9 mouse cellular contexts compared by ENCODE assay signal in the genomic region with DNA sequence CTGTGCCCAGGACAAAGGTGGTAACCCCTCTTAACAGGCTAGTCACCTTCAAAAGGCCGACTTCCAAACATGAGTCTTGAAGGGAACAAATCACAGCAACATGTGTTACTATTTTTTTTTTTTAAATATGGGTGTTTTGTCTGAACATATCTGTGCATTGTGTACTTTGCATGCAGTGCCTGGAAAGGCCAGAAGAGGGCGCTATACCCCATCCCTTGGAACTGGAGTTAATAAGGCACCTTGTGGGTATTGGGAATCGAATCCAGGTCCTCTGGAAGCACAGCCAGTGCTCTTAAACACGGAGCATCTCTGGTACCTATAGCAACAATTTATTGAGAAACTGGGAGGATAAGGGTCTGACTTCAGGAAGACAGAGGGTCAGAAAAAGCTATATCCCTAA. TPM values are rescaled to one million over a fixed set of nuclear protein-coding genes. Genes with fewer than 3 reads are reported as not detected.
DNase-seq lines count a peak whose midpoint lies in the region; ATAC-seq and TF ChIP-seq lines count a peak whose summit lies in the region.
"Had no signal": no experiment of that assay in that cellular context is flagged by ENCODE, and none has a peak within 500 bp of the region (broad histone marks: within the 10 kb centered on the region; RNA-seq: fewer than 3 reads in every experiment).

No protein-coding gene starts in this region.

- H3K27ac ChIP-seq in hindbrain, postnatal 0 days = no peak overlapping the region
- no peak overlapping the region for H3K27ac ChIP-seq in hindbrain, embryonic 13.5 days
- H3K27ac ChIP-seq in spleen, adult 2 months (ENCODE audit: insufficient read depth, low read length) = no peak overlapping the region
- no peak overlapping the region for H3K27ac ChIP-seq in stomach, postnatal 0 days (replicated peaks)

- no peak for ATAC-seq in hindbrain, postnatal 0 days
- no peak for ATAC-seq in hindbrain, embryonic 13.5 days (ENCODE audit: low FRiP score)
- ATAC-seq in stomach, postnatal 0 days (ENCODE audit: low FRiP score, low TSS enrichment) = no peak
- ATAC-seq in monocyte, adult 5-6 weeks (replicated peaks; ENCODE audit: insufficient number of reproducible peaks, low FRiP score, low TSS enrichment, poor library complexity, severe bottlenecking) = no peak
- ATAC-seq in erythroblast, adult 5-6 weeks (replicated peaks; ENCODE audit: low FRiP score, poor library complexity, severe bottlenecking) = no peak

- no peak for TF ChIP-seq POLR2A in spleen, adult 2 months (IDR thresholded peaks at IDR 0.05; ENCODE audit: low read depth, low read length)

- H3K4me3 ChIP-seq in hindbrain, postnatal 0 days (ENCODE audit: low read length) = no peak overlapping the region
- no peak overlapping the region for H3K4me3 ChIP-seq in hindbrain, embryonic 13.5 days
- H3K4me3 ChIP-seq in spleen, adult 2 months (ENCODE audit: extremely low read depth, insufficient read depth, insufficient read length) = no peak overlapping the region
- no peak overlapping the region for H3K4me3 ChIP-seq in stomach, postnatal 0 days (ENCODE audit: low read depth, low read length)

- no peak for TF ChIP-seq EP300 in stomach, postnatal 0 days (optimal IDR thresholded peaks at IDR 0.05)

- H3K4me2 ChIP-seq in hindbrain, postnatal 0 days (ENCODE audit: low read depth, low read length) = no peak overlapping the region
- no peak overlapping the region for H3K4me2 ChIP-seq in hindbrain, embryonic 13.5 days
- H3K4me2 ChIP-seq in stomach, postnatal 0 days (replicated peaks; ENCODE audit: low read depth) = no peak overlapping the region

- H3K9me3 ChIP-seq in hindbrain, postnatal 0 days (ENCODE audit: low read length) = no peaks in the 10 kb centered on the region
- no peaks in the 10 kb centered on the region for H3K9me3 ChIP-seq in hindbrain, embryonic 13.5 days
- H3K9me3 ChIP-seq in stomach, postnatal 0 days (ENCODE audit: control insufficient read depth, low read length) = no peaks in the 10 kb centered on the region

- no peaks in the 10 kb centered on the region for H3K4me1 ChIP-seq in hindbrain, postnatal 0 days (ENCODE audit: insufficient read depth, low read length)
- no peaks in the 10 kb centered on the region for H3K4me1 ChIP-seq in hindbrain, embryonic 13.5 days (replicated peaks)
- H3K4me1 ChIP-seq in spleen, adult 2 months (ENCODE audit: control insufficient read depth, insufficient read depth, insufficient read length) = no peaks in the 10 kb centered on the region
- no peaks in the 10 kb centered on the region for H3K4me1 ChIP-seq in stomach, postnatal 0 days (replicated peaks; ENCODE audit: control insufficient read depth, insufficient read depth)

- no peak for DNase-seq in hindbrain, postnatal 0 days (ENCODE audit: low spot score)
- DNase-seq in spleen, adult 2 months (ENCODE audit: low read depth in 1 of 2, low spot score in 2 of 2) = no peak
- no peak for DNase-seq in spleen, adult 18-20 months
- peak; percentile 48 for DNase-seq in c-Kit-positive CD71-positive TER-119-positive erythroid progenitor cells, embryonic 14.5 days (ENCODE audit: low spot score)
- DNase-seq in stomach, postnatal 0 days (ENCODE audit: low spot score) = peak; percentile 55

- H3K27me3 ChIP-seq in hindbrain, postnatal 0 days (ENCODE audit: insufficient read depth, low read length) = no peaks in the 10 kb centered on the region
- H3K27me3 ChIP-seq in hindbrain, embryonic 13.5 days = peaks cover 28% of the 10 kb centered on the region
- no peaks in the 10 kb centered on the region for H3K27me3 ChIP-seq in spleen, adult 2 months (ENCODE audit: control insufficient read depth, insufficient read depth, low read length)
- no peaks in the 10 kb centered on the region for H3K27me3 ChIP-seq in stomach, postnatal 0 days (ENCODE audit: control insufficient read depth, insufficient read depth, low read length)

- H3K9ac ChIP-seq in hindbrain, postnatal 0 days (replicated peaks; ENCODE audit: low read length) = no peak overlapping the region
- no peak overlapping the region for H3K9ac ChIP-seq in hindbrain, embryonic 13.5 days
- no peak overlapping the region for H3K9ac ChIP-seq in stomach, postnatal 0 days (ENCODE audit: low read length)

- H3K36me3 ChIP-seq in hindbrain, postnatal 0 days (ENCODE audit: insufficient read depth, low read length) = no peaks in the 10 kb centered on the region
- H3K36me3 ChIP-seq in hindbrain, embryonic 13.5 days = no peaks in the 10 kb centered on the region
- no peaks in the 10 kb centered on the region for H3K36me3 ChIP-seq in spleen, adult 2 months (ENCODE audit: control insufficient read depth, insufficient read depth, low read length)
- no peaks in the 10 kb centered on the region for H3K36me3 ChIP-seq in stomach, postnatal 0 days (ENCODE audit: control insufficient read depth, insufficient read depth, low read length)

- WGBS in hindbrain, postnatal 0 days = 23% methylated on average over 4 of the region's 4 CpGs
- 28% methylated on average over 4 of the region's 4 CpGs for WGBS in hindbrain, embryonic 13.5 days
- 19% methylated on average over 4 of the region's 4 CpGs for WGBS in spleen, adult 2 months
- 29% methylated on average over 4 of the region's 4 CpGs for WGBS in stomach, postnatal 0 days

- peak; percentile 65 for TF ChIP-seq CTCF in hindbrain, postnatal 0 days (IDR thresholded peaks at IDR 0.05; ENCODE audit: low read depth)
- TF ChIP-seq CTCF in spleen, adult 2 months (IDR thresholded peaks at IDR 0.05; ENCODE audit: extremely low read depth, insufficient read depth, insufficient read length, insufficient replicate concordance) = peak; percentile 28; the same call in 1 of the 2 replicates
- peak; percentile 73 for TF ChIP-seq CTCF in stomach, postnatal 0 days (IDR thresholded peaks at IDR 0.05; ENCODE audit: low read depth)

RNA-seq across cellular contexts. Expression of gene Ppm1j, which starts 15.8 kb away (rescaled TPM):
- 0.36 and 0.58 TPM in 2 replicates for total RNA-seq in hindbrain, postnatal 0 days (2014; rRNA removed)
- 0.99 and 1.9 TPM in 2 replicates for polyA plus RNA-seq in hindbrain, postnatal 0 days (2015; fragmentation: Nextera tagmentation; extraction: Ambion mirVana)
- 0.57 and 0.92 TPM in 2 replicates for polyA plus RNA-seq in hindbrain, embryonic 13.5 days (2015; fragmentation: Nextera tagmentation; extraction: Ambion mirVana)
- polyA plus RNA-seq in spleen, adult 2 months (2012; rRNA removed) = 13.1 and 15.8 TPM in 2 replicates
- polyA plus RNA-seq in stomach, postnatal 0 days (2015; fragmentation: Nextera tagmentation; extraction: Ambion mirVana) = 2.4 and 2.8 TPM in 2 replicates
- total RNA-seq in monocyte, adult 5-6 weeks (2017) = 29.4 to 78.1 TPM (median 44.9 TPM) in 3 replicates
- total RNA-seq in erythroblast, adult 5-6 weeks (2015; ENCODE audit: low replicate concordance) = not detected in 2 replicates
- total RNA-seq in erythroblast, adult 5-6 weeks (2017; ENCODE audit: low replicate concordance) = not detected in 2 replicates

RNA-seq across cellular contexts. Expression of gene Fam19a3, which starts 16.6 kb away (rescaled TPM):
- 0.21 TPM in 1 of 2 replicates, not detected in the other for total RNA-seq in hindbrain, postnatal 0 days (2014; rRNA removed)
- polyA plus RNA-seq in hindbrain, postnatal 0 days (2015; fragmentation: Nextera tagmentation; extraction: Ambion mirVana) = not detected in 2 replicates
- polyA plus RNA-seq in hindbrain, embryonic 13.5 days (2015; fragmentation: Nextera tagmentation; extraction: Ambion mirVana) = 0.04 and 0.06 TPM in 2 replicates
- 0.21 and 0.23 TPM in 2 replicates for polyA plus RNA-seq in spleen, adult 2 months (2012; rRNA removed)
- polyA plus RNA-seq in stomach, postnatal 0 days (2015; fragmentation: Nextera tagmentation; extraction: Ambion mirVana) = 0.17 TPM in 1 of 2 replicates, not detected in the other
- total RNA-seq in monocyte, adult 5-6 weeks (2017) = 0.32 to 4.9 TPM (median 1.9 TPM) in 3 replicates
- not detected in 2 replicates for total RNA-seq in erythroblast, adult 5-6 weeks (2015; ENCODE audit: low replicate concordance)
- not detected in 2 replicates for total RNA-seq in erythroblast, adult 5-6 weeks (2017; ENCODE audit: low replicate concordance)
- total RNA-seq: layer of hippocampus, postnatal 25 days had no signal

RNA-seq across cellular contexts. Expression of gene Rhoc, which starts 23.2 kb away (rescaled TPM):
- 49.9 and 63.4 TPM in 2 replicates for total RNA-seq in hindbrain, postnatal 0 days (2014; rRNA removed)
- polyA plus RNA-seq in hindbrain, postnatal 0 days (2015; fragmentation: Nextera tagmentation; extraction: Ambion mirVana) = 54.8 and 55.7 TPM in 2 replicates
- 55.4 and 61.7 TPM in 2 replicates for polyA plus RNA-seq in hindbrain, embryonic 13.5 days (2015; fragmentation: Nextera tagmentation; extraction: Ambion mirVana)
- polyA plus RNA-seq in spleen, adult 2 months (2012; rRNA removed) = 15.1 and 18.0 TPM in 2 replicates
- 126 and 130 TPM in 2 replicates for polyA plus RNA-seq in stomach, postnatal 0 days (2015; fragmentation: Nextera tagmentation; extraction: Ambion mirVana)
- 10.9 to 45.4 TPM (median 13.3 TPM) in 3 replicates for total RNA-seq in monocyte, adult 5-6 weeks (2017)
- not detected in 2 replicates for total RNA-seq in erythroblast, adult 5-6 weeks (2015; ENCODE audit: low replicate concordance)
- total RNA-seq in erythroblast, adult 5-6 weeks (2017; ENCODE audit: low replicate concordance) = 1.3 and 2.4 TPM in 2 replicates

RNA-seq across cellular contexts. Expression of gene Mov10, which starts 53.3 kb away (rescaled TPM):
- total RNA-seq in hindbrain, postnatal 0 days (2014; rRNA removed) = 10.9 and 11.6 TPM in 2 replicates
- 8.0 and 8.9 TPM in 2 replicates for polyA plus RNA-seq in hindbrain, postnatal 0 days (2015; fragmentation: Nextera tagmentation; extraction: Ambion mirVana)
- polyA plus RNA-seq in hindbrain, embryonic 13.5 days (2015; fragmentation: Nextera tagmentation; extraction: Ambion mirVana) = 10.2 and 14.5 TPM in 2 replicates
- polyA plus RNA-seq in spleen, adult 2 months (2012; rRNA removed) = 13.5 and 15.1 TPM in 2 replicates
- polyA plus RNA-seq in stomach, postnatal 0 days (2015; fragmentation: Nextera tagmentation; extraction: Ambion mirVana) = 28.1 and 30.4 TPM in 2 replicates
- total RNA-seq in monocyte, adult 5-6 weeks (2017) = 3.2 to 8.2 TPM (median 7.1 TPM) in 3 replicates
- total RNA-seq in erythroblast, adult 5-6 weeks (2015; ENCODE audit: low replicate concordance) = 1.7 and 5.4 TPM in 2 replicates
- total RNA-seq in erythroblast, adult 5-6 weeks (2017; ENCODE audit: low replicate concordance) = 2.4 TPM in 1 of 2 replicates, not detected in the other

Comparison
In these comparisons a context has a peak if more than half of its experiments do, and no peak if none do; other contexts are left out.
1. DNase-seq: peak in c-Kit-positive CD71-positive TER-119-positive erythroid progenitor cells, embryonic 14.5 days (single experiment) and stomach, postnatal 0 days (single experiment); none in hindbrain, postnatal 0 days (single experiment), spleen, adult 2 months (0 of 2) and spleen, adult 18-20 months (0 of 2).
2. Peak in every context shown above with its lines, with median percentiles within 50 percentile points of each other: CTCF ChIP-seq.